Mouse (Mus musculus) CD4-positive, CD25-positive, alpha-beta regulatory T cell, adult 2 months (primary cell): Measurements from ENCODE around the gene Chd8.

ENCODE experiments used
- DNase-seq: peaks from one replicate; pipeline ENCODE4 v3.0.0-alpha.2; 2012; ENCODE audit warnings: low read depth, low spot score

Gene Chd8

GRCm38 (mm10) chr14:52199412-52199811 is 58.2 kb downstream of the Chd8 start:
- DNase-seq: no peak

GRCm38 (mm10) chr14:52198141-52198540 is 59.4 kb downstream of the Chd8 start:
- no peak for DNase-seq

- DNase-seq: peak; percentile 86
Observed at GRCm38 (mm10) chr14:52197156-52197878, 60.3 kb downstream of the Chd8 start, which contains the start of gene Supt16. TSS of gene Supt16 (minus strand) at chr14:52197416.

GRCm38 (mm10) chr14:52196230-52197155 is 61.1 kb downstream of the Chd8 start:
- DNase-seq: peak; percentile 35

- DNase-seq: peak; percentile 80
Observed at GRCm38 (mm10) chr14:52195691-52196090, 61.9 kb downstream of the Chd8 start.

GRCm38 (mm10) chr14:52190740-52191359 is 66.7 kb downstream of the Chd8 start:
- DNase-seq: peak; percentile 81

- no peak for DNase-seq
Observed at GRCm38 (mm10) chr14:52189519-52189918, 68.1 kb downstream of the Chd8 start.

- DNase-seq: no peak
Observed at GRCm38 (mm10) chr14:52188788-52189187, 68.8 kb downstream of the Chd8 start.

GRCm38 (mm10) chr14:52166571-52166970 is 91.0 kb downstream of the Chd8 start:
- DNase-seq: peak; percentile 18

GRCm38 (mm10) chr14:52160911-52161310 is 96.7 kb downstream of the Chd8 start:
- no peak for DNase-seq

- no peak for DNase-seq
Observed at GRCm38 (mm10) chr14:52155008-52155407, 102.6 kb downstream of the Chd8 start.

GRCm38 (mm10) chr14:52152613-52153012 is 105.0 kb downstream of the Chd8 start:
- no peak for DNase-seq

GRCm38 (mm10) chr14:52152179-52152578 is 105.4 kb downstream of the Chd8 start:
- DNase-seq: no peak

- no peak for DNase-seq
Observed at GRCm38 (mm10) chr14:52149888-52150287, 107.7 kb downstream of the Chd8 start.
